Mouse (Mus musculus) thymus, adult 2 months (tissue): Measurements from ENCODE around the gene Eps8l1.

ENCODE experiments used
- CTCF ChIP-seq: fragments of 200-500 bp; IDR thresholded peaks from 2 replicates; pipeline ENCODE4 v1.5.1; 2012; ENCODE audit warnings: mild to moderate bottlenecking, control low read depth, low read length, moderate library complexity, borderline replicate concordance; ENCODE audit not compliant: control insufficient read depth, poor library complexity, insufficient read depth; ENCODE audit errors: extremely low read depth
- POLR2A ChIP-seq: fragments of 200-500 bp; IDR thresholded peaks from 2 replicates; pipeline ENCODE4 v1.6.1; 2012; ENCODE audit warnings: mild to moderate bottlenecking, low read length, control low read depth, moderate library complexity; ENCODE audit not compliant: control insufficient read depth, poor library complexity, insufficient read depth; ENCODE audit errors: extremely low read depth

DNA sequence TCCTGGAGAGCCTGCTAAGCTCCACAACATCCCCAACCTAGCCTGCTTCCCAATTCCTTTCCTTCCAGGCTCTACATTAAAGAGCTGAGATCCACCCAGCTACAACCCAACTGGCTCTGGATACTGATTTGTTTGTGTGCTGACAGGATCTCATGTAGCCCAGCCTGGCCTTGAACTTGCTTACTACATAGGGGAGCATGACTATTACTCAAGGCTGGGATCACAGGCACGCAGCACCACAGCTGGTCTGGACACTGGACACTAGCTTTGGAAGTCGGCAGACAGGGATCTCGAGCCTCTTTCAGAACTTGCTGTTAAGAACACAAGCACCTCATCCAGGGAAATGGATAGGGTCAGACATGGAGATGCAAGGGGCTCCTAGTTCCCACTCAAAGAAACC is 36.0 kb downstream of the Eps8l1 start:
- TF ChIP-seq CTCF (no peak), POLR2A (no peak)
